Mouse (Mus musculus) intestine, embryonic 15.5 days (tissue): ENCODE data around the gene Etv5. TPM values are rescaled to one million over a fixed set of nuclear protein-coding genes. Genes with fewer than 3 reads are reported as not detected.

Experiments used
- ATAC-seq: fragments of 200-750 bp; cut with Nextera tagmentation; 2 replicates; pipeline ENCODE4 v1.8.0; 2017; ENCODE audit warnings: moderate TSS enrichment, moderate library complexity
- H3K27ac ChIP-seq: fragments of 300-500 bp; sonication (generic); 2 replicates; pipeline ENCODE4 v1.5.1; 2015; ENCODE audit warnings: mild to moderate bottlenecking, inconsistent platforms
- H3K27me3 ChIP-seq: fragments of 300-500 bp; sonication (generic); replicated peaks from 2 replicates; pipeline ENCODE4 v1.6.1; 2015; ENCODE audit warnings: inconsistent platforms
- H3K36me3 ChIP-seq: fragments of 300-500 bp; sonication (generic); 2 replicates; pipeline ENCODE4 v1.6.1; 2015; ENCODE audit warnings: inconsistent platforms
- H3K4me1 ChIP-seq: fragments of 300-500 bp; sonication (generic); replicated peaks from 2 replicates; pipeline ENCODE4 v1.6.1; 2015; ENCODE audit warnings: inconsistent platforms
- H3K4me2 ChIP-seq: fragments of 300-500 bp; sonication (generic); replicated peaks from 2 replicates; pipeline ENCODE4 v1.6.1; 2015; ENCODE audit warnings: mild to moderate bottlenecking, inconsistent platforms
- H3K4me3 ChIP-seq: fragments of 300-500 bp; sonication (generic); replicated peaks from 2 replicates; pipeline ENCODE4 v1.5.1; 2015; ENCODE audit warnings: inconsistent platforms
- H3K9ac ChIP-seq: fragments of 300-500 bp; sonication (generic); 2 replicates; pipeline ENCODE4 v1.6.1; 2015; ENCODE audit warnings: inconsistent platforms
- H3K9me3 ChIP-seq: fragments of 300-500 bp; sonication (generic); 2 replicates; pipeline ENCODE4 v1.6.1; 2016; ENCODE audit warnings: inconsistent platforms
- WGBS: fragments of 180-500 bp; shearing (Covaris S2); methylation state at CpG from one replicate; pipeline ENCODE4 v1.1.7; 2015; 5-methylcytosine and 5-hydroxymethylcytosine counted together
- polyA plus RNA-seq: library from polyadenylated mRNA; unstranded; fragments of >200 nt; fragmentation: Nextera tagmentation; extraction: Ambion mirVana; gene quantifications from 2 replicates; pipeline ENCODE4 v1.2.1, GENCODE M21; 2015

Gene Etv5
- polyA plus RNA-seq, 1 experiment from 2014 or later = 11.4 TPM

DNA sequence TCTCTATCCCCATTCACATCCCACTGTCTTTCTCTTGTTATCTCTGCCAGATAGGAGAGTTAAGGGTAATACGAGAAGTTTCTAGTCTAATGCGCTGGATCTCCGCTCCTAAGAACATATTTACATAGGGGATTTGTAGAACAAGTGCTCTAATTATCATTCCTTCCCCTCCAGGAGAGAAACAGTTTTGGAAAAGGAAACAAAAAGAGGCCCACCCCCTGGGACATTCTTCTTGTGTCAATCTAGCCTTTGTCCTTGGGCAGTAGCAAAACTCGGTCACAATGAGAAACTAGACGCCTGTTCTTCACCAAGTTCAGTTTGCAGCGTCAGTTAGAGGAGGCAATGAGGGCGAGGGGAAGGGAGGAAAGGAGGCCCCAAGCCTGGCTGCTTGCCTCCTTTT is 2.7 kb upstream of the Etv5 start:
- H3K27me3 ChIP-seq = no peaks in the 10 kb centered on the region
- no peak overlapping the region for H3K9ac ChIP-seq
- no peak overlapping the region for H3K27ac ChIP-seq
- peaks cover 13% of the 10 kb centered on the region for H3K4me1 ChIP-seq
- WGBS = 62% methylated on average over 7 of the region's 7 CpGs
- no peak for ATAC-seq
- no peak overlapping the region for H3K4me2 ChIP-seq
- H3K36me3 ChIP-seq = no peaks in the 10 kb centered on the region
- H3K9me3 ChIP-seq = no peaks in the 10 kb centered on the region
- H3K4me3 ChIP-seq = no peak overlapping the region

DNA sequence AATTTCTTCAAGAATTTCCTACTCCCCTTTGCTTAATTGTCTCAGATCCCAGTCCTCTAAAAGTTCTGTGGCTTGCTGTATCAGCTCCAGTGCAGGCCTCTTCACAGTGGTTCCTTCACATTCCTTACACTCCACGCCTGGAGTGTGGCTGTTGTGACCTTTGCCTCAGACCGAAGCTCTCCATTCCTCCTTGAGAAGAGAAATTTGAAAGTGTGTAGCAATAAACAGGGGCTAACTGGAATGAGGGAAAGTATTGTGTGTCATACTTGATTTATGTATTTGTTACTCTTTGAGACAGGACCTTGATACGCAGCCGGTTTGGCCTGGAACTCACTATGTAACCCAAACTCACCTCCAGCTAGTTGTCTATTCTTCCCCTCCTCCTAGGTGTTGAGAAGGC is 1.8 kb upstream of the Etv5 start:
- H3K9me3 ChIP-seq = no peaks in the 10 kb centered on the region
- H3K27me3 ChIP-seq = no peaks in the 10 kb centered on the region
- no peak overlapping the region for H3K4me2 ChIP-seq
- H3K9ac ChIP-seq = no peak overlapping the region
- peaks cover 13% of the 10 kb centered on the region for H3K4me1 ChIP-seq
- H3K4me3 ChIP-seq = no peak overlapping the region
- no peak for ATAC-seq
- no peak overlapping the region for H3K27ac ChIP-seq
- 71% methylated on average over 4 of the region's 4 CpGs for WGBS
- no peaks in the 10 kb centered on the region for H3K36me3 ChIP-seq

DNA sequence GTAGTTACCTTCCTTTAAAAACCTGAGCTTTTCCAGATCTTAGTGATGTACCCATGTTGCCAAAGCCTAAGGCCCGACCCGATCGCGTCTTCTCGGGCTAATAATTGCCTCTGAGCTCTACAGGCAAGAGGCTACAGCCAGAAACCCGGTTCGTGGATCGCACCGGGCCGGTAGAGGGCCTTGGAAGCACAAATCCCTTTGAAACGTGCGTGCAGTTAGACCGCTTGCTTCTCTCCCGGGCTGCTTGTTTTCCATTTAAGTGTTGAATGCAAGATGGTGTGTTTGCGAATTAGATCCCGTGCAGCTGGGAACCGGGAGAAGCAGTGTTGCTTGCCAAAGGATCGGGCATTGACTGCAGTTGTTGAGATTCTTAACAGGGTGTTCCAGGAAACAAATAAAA is 750 bp upstream of the Etv5 start:
- Histone ChIP-seq H3K4me3 (peak overlapping the region; percentile 42), H3K9me3 (no peaks in the 10 kb centered on the region), H3K4me1 (peaks cover 13% of the 10 kb centered on the region), H3K36me3 (no peaks in the 10 kb centered on the region), H3K27ac (peak overlapping the region; percentile 75), H3K9ac (peak overlapping the region; percentile 49), H3K4me2 (peak overlapping the region; percentile 83), H3K27me3 (no peaks in the 10 kb centered on the region)
- peak; percentile 1; the same call in 1 of the 2 replicates for ATAC-seq
- 2% methylated on average over 18 of the region's 18 CpGs for WGBS

DNA sequence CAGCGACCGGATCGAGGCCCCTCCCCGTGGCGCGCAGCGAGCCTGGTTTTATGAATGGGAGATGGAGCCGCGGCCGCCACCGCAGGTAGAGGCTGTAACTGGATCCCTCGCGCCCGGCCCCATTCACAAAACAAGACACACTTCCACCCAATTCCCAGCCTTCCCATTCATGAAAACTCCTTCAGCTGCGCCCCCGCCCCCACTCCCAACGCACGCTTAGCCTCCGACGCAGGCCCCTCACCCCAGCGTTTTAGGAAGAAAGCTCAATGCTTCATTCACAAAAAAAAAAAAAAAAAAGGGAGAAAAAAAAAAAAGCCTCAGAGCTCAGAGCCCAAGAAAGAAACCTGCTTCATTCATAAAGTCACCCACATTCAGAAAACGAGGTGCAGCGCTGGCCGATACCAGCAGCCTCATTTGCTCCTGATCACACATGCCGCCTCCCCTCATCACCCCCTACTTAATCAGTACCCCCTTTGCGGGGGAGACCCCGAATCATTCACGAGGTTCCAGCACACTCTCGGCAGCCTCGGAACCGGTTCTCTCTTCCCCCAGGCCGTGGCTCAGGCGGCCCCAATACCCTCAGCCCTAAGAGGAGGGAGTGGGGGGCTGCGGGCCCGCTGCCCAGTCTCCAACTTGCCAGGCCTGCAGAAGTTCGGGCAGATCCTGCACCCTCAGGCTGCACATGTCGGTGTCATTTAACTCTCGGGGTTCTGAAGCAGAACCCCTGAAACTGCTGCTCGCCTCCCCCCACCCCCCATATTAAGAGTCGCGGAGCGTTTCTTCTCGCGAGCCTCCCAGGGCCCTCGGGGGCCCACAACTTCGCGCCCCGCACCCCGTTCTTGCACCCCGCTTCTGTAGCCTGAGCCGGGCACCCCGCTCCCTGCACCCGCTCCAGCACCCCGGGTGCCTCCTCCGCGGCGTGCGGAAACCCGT is 812 bp downstream of the Etv5 start:
- Histone ChIP-seq H3K4me2 (peak overlapping the region; percentile 94), H3K4me1 (peaks cover 13% of the 10 kb centered on the region), H3K4me3 (peak overlapping the region; percentile 85), H3K36me3 (no peaks in the 10 kb centered on the region), H3K27me3 (no peaks in the 10 kb centered on the region), H3K9ac (peak overlapping the region; percentile 68), H3K27ac (0 out of 2 replicates have a peak overlapping the region, but pooled peaks have one; percentile 51), H3K9me3 (no peaks in the 10 kb centered on the region)
- peak; percentile 44 for ATAC-seq
- 1% methylated on average over 59 of the region's 59 CpGs for WGBS

DNA sequence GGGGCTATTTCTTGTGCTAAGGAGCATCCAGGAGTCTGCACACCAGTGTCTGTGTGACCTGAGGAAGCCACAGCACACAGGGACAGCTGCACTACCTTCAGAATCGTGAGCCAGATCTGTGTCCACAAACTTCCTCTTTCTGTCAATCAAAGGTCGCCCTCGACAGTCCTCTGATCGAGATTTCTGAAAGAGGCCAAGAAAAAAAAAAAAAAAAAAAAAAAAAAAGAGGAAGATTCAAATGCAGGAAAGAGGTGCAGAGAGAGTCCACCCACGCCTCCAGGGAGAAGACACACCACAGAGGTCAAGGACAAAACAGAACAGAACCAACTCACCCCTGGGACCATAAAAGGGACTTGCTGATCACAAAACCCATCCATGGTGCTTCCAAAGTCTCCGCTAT is 3.4 kb downstream of the Etv5 start:
- no peak overlapping the region for H3K4me2 ChIP-seq
- H3K9me3 ChIP-seq = no peaks in the 10 kb centered on the region
- WGBS = 69% methylated on average over 6 of the region's 6 CpGs
- no peak overlapping the region for H3K9ac ChIP-seq
- no peaks in the 10 kb centered on the region for H3K36me3 ChIP-seq
- H3K4me1 ChIP-seq = peaks cover 13% of the 10 kb centered on the region
- H3K27me3 ChIP-seq = no peaks in the 10 kb centered on the region
- ATAC-seq = no peak
- H3K27ac ChIP-seq = no peak overlapping the region
- no peak overlapping the region for H3K4me3 ChIP-seq

DNA sequence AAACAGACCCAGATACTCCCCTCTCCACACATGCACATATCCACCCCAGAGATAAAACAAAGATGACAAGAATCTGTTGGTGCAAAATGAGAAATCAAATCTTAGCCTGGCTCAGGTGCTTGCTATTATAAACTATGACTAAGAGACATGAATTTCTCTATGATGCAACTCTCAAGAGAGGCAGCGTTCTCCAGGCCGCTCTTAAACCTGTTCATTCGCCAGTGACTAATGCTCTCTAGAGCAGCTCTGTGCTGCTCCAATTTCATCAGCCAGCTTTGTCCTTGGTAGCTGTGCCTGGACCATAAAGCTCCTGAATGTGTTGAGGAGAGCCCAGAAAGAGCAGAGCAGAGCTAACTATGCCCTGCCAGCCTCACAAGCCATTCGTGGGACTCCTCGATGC is 5.0 kb downstream of the Etv5 start:
- H3K9me3 ChIP-seq = no peaks in the 10 kb centered on the region
- no peak overlapping the region for H3K27ac ChIP-seq
- no peak overlapping the region for H3K9ac ChIP-seq
- H3K4me2 ChIP-seq = no peak overlapping the region
- H3K4me3 ChIP-seq = no peak overlapping the region
- ATAC-seq = no peak
- H3K27me3 ChIP-seq = no peaks in the 10 kb centered on the region
- WGBS = 73% methylated on average over 5 of the region's 5 CpGs
- H3K4me1 ChIP-seq = peaks cover 3% of the 10 kb centered on the region; the same call in 1 of the 2 replicates
- H3K36me3 ChIP-seq = no peaks in the 10 kb centered on the region

DNA sequence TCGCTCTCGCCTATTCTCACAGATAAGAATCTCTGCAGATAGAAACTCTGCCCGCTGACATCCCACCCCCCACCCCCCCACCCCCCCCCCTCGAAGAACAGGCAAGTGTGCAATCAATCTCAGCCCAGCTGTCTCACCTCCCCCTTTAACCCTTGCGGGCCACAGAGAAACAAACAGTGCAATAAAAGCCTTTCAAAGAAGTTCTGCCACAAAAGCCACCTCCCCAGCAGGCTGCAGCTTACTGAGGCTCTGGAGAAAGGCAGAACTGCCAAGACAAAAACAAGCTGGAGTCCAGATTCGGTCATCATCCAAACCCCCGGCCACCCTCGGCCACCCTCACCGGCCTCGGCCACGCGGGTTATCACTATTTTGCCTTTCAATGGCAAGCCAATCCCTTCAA is 5.6 kb downstream of the Etv5 start:
- Histone ChIP-seq H3K4me1 (peaks cover 9% of the 10 kb centered on the region), H3K27me3 (no peaks in the 10 kb centered on the region), H3K27ac (no peak overlapping the region), H3K9me3 (no peaks in the 10 kb centered on the region), H3K4me2 (no peak overlapping the region), H3K9ac (no peak overlapping the region), H3K36me3 (no peaks in the 10 kb centered on the region), H3K4me3 (no peak overlapping the region)
- 22% methylated on average over 12 of the region's 12 CpGs for WGBS
- no peak for ATAC-seq

DNA sequence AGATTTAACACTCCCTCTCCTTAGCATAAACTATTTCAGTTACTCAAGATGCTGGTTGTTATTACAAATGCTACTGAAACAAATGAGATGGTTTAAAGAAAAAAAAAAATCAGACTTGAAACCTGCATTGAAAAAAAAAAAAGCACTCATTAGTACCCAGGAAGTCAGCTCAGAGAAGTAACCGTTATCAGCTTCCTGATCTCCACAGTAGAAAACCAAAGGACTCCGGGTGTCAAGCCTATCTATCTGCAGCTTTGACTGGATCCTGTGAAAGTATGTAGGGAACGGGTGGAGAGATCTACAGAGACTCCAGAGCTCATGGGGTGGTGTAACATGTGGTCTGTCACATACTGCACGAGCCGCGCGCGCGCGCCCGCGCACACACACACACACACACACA is 7.7 kb downstream of the Etv5 start:
- WGBS = 85% methylated on average over 12 of the region's 12 CpGs
- Histone ChIP-seq H3K27ac (no peak overlapping the region), H3K36me3 (no peaks in the 10 kb centered on the region), H3K27me3 (no peaks in the 10 kb centered on the region), H3K9me3 (no peaks in the 10 kb centered on the region), H3K4me1 (peaks cover 12% of the 10 kb centered on the region), H3K9ac (no peak overlapping the region), H3K4me3 (no peak overlapping the region), H3K4me2 (no peak overlapping the region)
- no peak for ATAC-seq

DNA sequence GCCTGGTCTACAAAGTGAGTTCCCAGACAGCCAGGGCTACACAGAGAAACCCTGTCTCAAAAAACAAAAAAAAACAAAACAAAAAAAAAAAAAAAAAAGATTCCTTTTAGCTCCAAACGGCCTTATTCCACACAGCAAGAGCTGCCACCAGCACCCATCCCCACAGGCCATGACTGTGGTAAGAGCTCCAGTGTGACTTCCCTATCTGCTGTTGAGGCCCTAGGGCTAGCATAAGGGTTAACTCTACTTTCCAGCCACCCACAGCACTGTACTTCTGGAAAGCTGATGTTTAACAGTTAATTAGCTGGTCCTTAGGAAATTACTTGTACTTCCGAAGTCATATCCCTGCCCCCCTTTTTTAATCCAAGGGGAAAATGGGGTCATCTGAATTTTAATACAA is 8.2 kb downstream of the Etv5 start:
- H3K4me2 ChIP-seq = no peak overlapping the region
- ATAC-seq = no peak
- H3K27ac ChIP-seq = no peak overlapping the region
- no peaks in the 10 kb centered on the region for H3K9me3 ChIP-seq
- H3K9ac ChIP-seq = no peak overlapping the region
- no peaks in the 10 kb centered on the region for H3K36me3 ChIP-seq
- no peak overlapping the region for H3K4me3 ChIP-seq
- peaks cover 12% of the 10 kb centered on the region for H3K4me1 ChIP-seq
- 64% methylated on average over 2 of the region's 2 CpGs for WGBS
- no peaks in the 10 kb centered on the region for H3K27me3 ChIP-seq

DNA sequence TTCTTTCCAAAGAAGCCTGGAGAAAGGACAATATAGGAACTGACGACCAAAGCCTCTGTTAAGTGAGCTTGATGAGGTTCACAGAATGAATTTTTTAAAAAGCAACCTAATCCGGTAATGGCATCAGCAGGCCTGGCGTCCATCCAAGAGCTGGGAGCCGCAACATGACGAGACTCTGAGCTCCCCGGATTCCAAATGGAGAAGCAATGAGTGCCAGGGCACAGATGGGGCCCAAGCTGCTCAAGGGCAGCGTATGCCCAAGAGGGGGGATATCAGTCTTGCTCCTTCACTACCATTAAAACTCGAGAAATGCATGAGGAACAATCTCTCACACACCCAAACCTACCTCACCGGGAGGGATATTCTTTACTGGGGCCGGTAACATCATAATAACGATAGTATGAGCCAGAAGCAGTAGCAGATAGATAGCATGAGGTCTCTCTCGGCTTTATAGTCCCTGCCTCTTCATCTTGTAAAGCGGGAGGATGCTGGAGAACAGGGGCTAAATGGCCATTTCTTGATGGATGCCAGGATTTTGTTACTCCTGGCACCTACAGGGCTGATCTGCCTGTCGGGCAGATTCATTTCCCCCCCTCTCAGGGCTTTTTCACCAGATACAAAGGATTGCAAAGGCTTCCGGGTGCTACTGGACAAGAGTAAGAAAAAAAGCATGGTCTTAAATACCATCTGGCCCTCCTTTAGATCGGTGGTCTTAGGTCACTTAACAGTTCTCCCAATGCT is 9.1 kb downstream of the Etv5 start:
- H3K36me3 ChIP-seq = no peaks in the 10 kb centered on the region
- H3K4me1 ChIP-seq = peaks cover 12% of the 10 kb centered on the region
- H3K9ac ChIP-seq = no peak overlapping the region
- H3K4me2 ChIP-seq = no peak overlapping the region
- H3K27ac ChIP-seq = no peak overlapping the region
- H3K27me3 ChIP-seq = no peaks in the 10 kb centered on the region
- no peak overlapping the region for H3K4me3 ChIP-seq
- 76% methylated on average over 16 of the region's 16 CpGs for WGBS
- H3K9me3 ChIP-seq = no peaks in the 10 kb centered on the region
- ATAC-seq = no peak

DNA sequence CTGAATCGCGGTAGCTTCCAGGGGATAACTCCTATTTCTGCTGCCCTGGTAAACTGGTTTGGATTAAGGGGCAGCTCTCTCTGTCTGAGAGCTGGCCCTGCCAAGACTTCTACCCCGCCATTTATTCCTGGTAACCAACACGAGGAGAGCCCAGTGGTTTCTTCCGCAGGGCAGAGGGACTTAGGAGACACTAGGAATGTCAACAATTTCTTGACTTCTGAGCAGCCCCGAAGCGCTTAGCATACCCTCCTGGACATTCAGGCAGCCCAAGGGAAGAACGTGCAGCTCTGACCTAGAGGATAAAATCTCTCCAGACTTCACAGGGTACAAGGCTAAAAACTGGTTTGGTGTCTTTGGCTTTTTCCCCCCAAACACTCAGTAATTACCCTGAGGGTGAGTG is 10.1 kb downstream of the Etv5 start:
- H3K9me3 ChIP-seq = no peaks in the 10 kb centered on the region
- peaks cover 12% of the 10 kb centered on the region for H3K4me1 ChIP-seq
- H3K4me2 ChIP-seq = peak overlapping the region; percentile 52
- ATAC-seq = no peak; the same call in 1 of the 2 replicates
- no peak overlapping the region for H3K27ac ChIP-seq
- no peak overlapping the region for H3K9ac ChIP-seq
- H3K27me3 ChIP-seq = no peaks in the 10 kb centered on the region
- 21% methylated on average over 8 of the region's 8 CpGs for WGBS
- H3K4me3 ChIP-seq = 0 out of 2 replicates have a peak overlapping the region, but pooled peaks have one; percentile 4
- no peaks in the 10 kb centered on the region for H3K36me3 ChIP-seq

DNA sequence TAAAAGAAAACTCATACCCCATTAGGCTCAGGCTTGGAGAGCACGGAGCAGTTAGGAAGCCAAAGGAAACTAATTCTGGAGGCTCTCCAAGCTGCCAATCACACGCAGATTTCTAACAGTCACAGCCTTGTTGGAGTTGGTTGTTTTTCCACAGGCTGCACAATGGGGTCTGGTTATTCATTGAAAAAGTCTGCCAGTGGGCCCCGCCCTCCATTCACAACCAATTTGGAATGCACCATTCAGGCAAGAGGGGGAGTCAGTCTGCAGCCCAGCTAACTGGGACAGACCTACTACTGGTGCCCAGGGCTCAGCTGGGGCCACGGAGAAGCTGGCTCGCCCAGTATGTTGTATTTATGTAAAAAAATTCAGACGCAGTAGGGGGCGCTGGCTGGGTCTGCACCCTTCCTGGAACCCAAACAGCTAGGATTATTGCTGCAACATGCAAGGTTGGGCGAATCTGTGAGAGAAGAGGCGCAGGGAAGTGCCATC is 10.6 kb downstream of the Etv5 start:
- WGBS = 14% methylated on average over 9 of the region's 9 CpGs
- peak; percentile 96 for ATAC-seq

More for the DNA sequence above, 10.6 kb downstream of the Etv5 start:
- H3K36me3 ChIP-seq = no peaks in the 10 kb centered on the region
- peaks cover 12% of the 10 kb centered on the region for H3K4me1 ChIP-seq
- no peak overlapping the region for H3K27ac ChIP-seq
- H3K4me2 ChIP-seq = peak overlapping the region; percentile 52
- H3K4me3 ChIP-seq = 0 out of 2 replicates have a peak overlapping the region, but pooled peaks have one; percentile 4
- H3K9me3 ChIP-seq = no peaks in the 10 kb centered on the region
- no peak overlapping the region for H3K9ac ChIP-seq
- no peaks in the 10 kb centered on the region for H3K27me3 ChIP-seq
